Mouse (Mus musculus): ENCODE measurements around the gene Rarres2. TPM values are rescaled to one million over a fixed set of nuclear protein-coding genes. Genes with fewer than 3 reads are reported as not detected.

Gene Rarres2
- polyA plus RNA-seq, 1 experiment from 2014 or later = 154 TPM

GRCm38 (mm10) chr6:48536091-48536490 lies 36.5 kb downstream of the Rarres2 start:
- Histone ChIP-seq H3K9me3 (ENCODE audit: control insufficient read depth) (no peaks in the 10 kb centered on the region), H3K4me2 (replicated peaks; ENCODE audit: low read depth) (no peak overlapping the region), H3K27ac (ENCODE audit: low read depth, low read length) (no peak overlapping the region), H3K36me3 (ENCODE audit: control insufficient read depth, insufficient read depth) (peaks cover 7% of the 10 kb centered on the region; the same call in 1 of the 2 replicates), H3K9ac (ENCODE audit: low read depth, low read length) (no peak overlapping the region), H3K4me3 (ENCODE audit: low read depth, low read length) (no peak overlapping the region), H3K27me3 (replicated peaks; ENCODE audit: control insufficient read depth, insufficient read depth, low read length) (no peaks in the 10 kb centered on the region), H3K4me1 (replicated peaks; ENCODE audit: control insufficient read depth, insufficient read depth, low read length) (0 out of 2 replicates have a peak, but pooled peaks cover 2% of the 10 kb centered on the region)
- WGBS = 67% methylated on average over 4 of the region's 4 CpGs
- TF ChIP-seq CTCF (IDR thresholded peaks at IDR 0.05; ENCODE audit: low read depth) = no peak
- no peak for ATAC-seq

GRCm38 (mm10) chr6:48534913-48535312 lies 37.7 kb downstream of the Rarres2 start:
- no peak overlapping the region for H3K9ac ChIP-seq (ENCODE audit: low read depth, low read length)
- no peak for ATAC-seq
- H3K9me3 ChIP-seq (ENCODE audit: control insufficient read depth) = no peaks in the 10 kb centered on the region
- H3K4me1 ChIP-seq (replicated peaks; ENCODE audit: control insufficient read depth, insufficient read depth, low read length) = 0 out of 2 replicates have a peak, but pooled peaks cover 2% of the 10 kb centered on the region
- peaks cover 7% of the 10 kb centered on the region; the same call in 1 of the 2 replicates for H3K36me3 ChIP-seq (ENCODE audit: control insufficient read depth, insufficient read depth)
- H3K4me3 ChIP-seq (ENCODE audit: low read depth, low read length) = no peak overlapping the region
- 81% methylated on average over 8 of the region's 8 CpGs for WGBS
- no peak overlapping the region for H3K4me2 ChIP-seq (replicated peaks; ENCODE audit: low read depth)
- H3K27ac ChIP-seq (ENCODE audit: low read depth, low read length) = no peak overlapping the region
- H3K27me3 ChIP-seq (replicated peaks; ENCODE audit: control insufficient read depth, insufficient read depth, low read length) = no peaks in the 10 kb centered on the region
- no peak for TF ChIP-seq CTCF (IDR thresholded peaks at IDR 0.05; ENCODE audit: low read depth)

GRCm38 (mm10) chr6:48533475-48533874 lies 39.1 kb downstream of the Rarres2 start:
- no peak overlapping the region for H3K4me3 ChIP-seq (ENCODE audit: low read depth, low read length)
- H3K27me3 ChIP-seq (replicated peaks; ENCODE audit: control insufficient read depth, insufficient read depth, low read length) = no peaks in the 10 kb centered on the region
- ATAC-seq = no peak
- WGBS = 76% methylated on average over 2 of the region's 2 CpGs
- no peak for TF ChIP-seq CTCF (IDR thresholded peaks at IDR 0.05; ENCODE audit: low read depth)
- 0 out of 2 replicates have a peak, but pooled peaks cover 2% of the 10 kb centered on the region for H3K4me1 ChIP-seq (replicated peaks; ENCODE audit: control insufficient read depth, insufficient read depth, low read length)
- H3K9me3 ChIP-seq (ENCODE audit: control insufficient read depth) = no peaks in the 10 kb centered on the region
- H3K27ac ChIP-seq (ENCODE audit: low read depth, low read length) = no peak overlapping the region
- no peak overlapping the region for H3K9ac ChIP-seq (ENCODE audit: low read depth, low read length)
- H3K36me3 ChIP-seq (ENCODE audit: control insufficient read depth, insufficient read depth) = peaks cover 13% of the 10 kb centered on the region
- no peak overlapping the region for H3K4me2 ChIP-seq (replicated peaks; ENCODE audit: low read depth)

DNA sequence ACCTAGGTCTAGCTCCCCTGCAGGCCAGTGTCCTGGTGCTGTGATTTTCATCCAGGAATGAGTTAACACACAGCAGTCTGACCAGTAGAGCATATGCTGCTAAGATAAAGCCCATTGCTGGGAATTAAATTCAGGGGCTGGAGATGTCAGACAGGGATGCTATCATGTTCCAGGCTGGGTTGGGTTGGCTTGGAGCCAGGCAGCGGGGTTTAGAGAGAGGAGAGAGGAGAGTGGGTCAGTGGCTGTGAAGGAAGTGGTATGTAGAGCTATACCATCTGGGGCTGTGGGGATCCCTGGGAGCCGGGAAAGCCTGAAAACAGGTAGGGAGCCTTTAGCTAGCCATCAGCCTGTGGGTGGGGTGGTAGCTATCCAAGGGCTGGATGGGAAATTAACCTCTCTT lies 41.7 kb downstream of the Rarres2 start:
- Histone ChIP-seq H3K4me2 (replicated peaks; ENCODE audit: low read depth) (no peak overlapping the region), H3K27ac (ENCODE audit: low read depth, low read length) (no peak overlapping the region), H3K4me1 (replicated peaks; ENCODE audit: control insufficient read depth, insufficient read depth, low read length) (no peaks in the 10 kb centered on the region), H3K4me3 (ENCODE audit: low read depth, low read length) (no peak overlapping the region), H3K36me3 (ENCODE audit: control insufficient read depth, insufficient read depth) (peaks cover 20% of the 10 kb centered on the region), H3K27me3 (replicated peaks; ENCODE audit: control insufficient read depth, insufficient read depth, low read length) (no peaks in the 10 kb centered on the region), H3K9me3 (ENCODE audit: control insufficient read depth) (no peaks in the 10 kb centered on the region), H3K9ac (ENCODE audit: low read depth, low read length) (no peak overlapping the region)
- no peak for TF ChIP-seq CTCF (IDR thresholded peaks at IDR 0.05; ENCODE audit: low read depth)
- ATAC-seq = no peak
- 68% methylated on average over 2 of the region's 2 CpGs for WGBS

DNA sequence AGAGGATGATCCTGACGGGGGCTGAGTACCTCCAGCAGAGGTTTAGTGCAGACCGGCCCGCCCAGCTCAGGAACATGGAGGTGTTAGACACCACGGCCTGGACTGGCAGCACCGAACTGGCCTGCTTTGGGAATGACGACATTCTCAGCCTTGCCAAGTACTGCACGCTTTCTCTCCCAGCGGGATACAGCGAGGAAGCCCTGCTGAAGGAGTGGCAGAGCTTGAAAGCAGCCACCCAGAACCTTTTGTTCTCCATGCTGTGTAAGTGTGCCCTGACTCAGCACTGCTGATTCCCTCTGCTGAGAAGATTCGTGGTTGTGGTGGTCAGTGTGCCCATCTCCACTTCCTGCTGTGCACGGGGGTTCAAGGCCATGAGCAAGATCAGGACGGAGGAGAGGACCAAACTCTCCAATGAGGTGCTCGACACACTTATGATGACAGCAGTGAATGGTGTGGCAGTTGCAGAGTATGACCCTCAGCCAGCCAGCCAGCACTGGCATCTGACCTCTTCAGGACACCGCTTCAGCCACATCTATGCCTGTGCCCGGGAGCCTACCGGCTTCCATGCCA lies 42.6 kb downstream of the Rarres2 start:
- 90% methylated on average over 16 of the region's 16 CpGs for WGBS
- H3K4me1 ChIP-seq (replicated peaks; ENCODE audit: control insufficient read depth, insufficient read depth, low read length) = no peaks in the 10 kb centered on the region
- no peaks in the 10 kb centered on the region for H3K27me3 ChIP-seq (replicated peaks; ENCODE audit: control insufficient read depth, insufficient read depth, low read length)
- no peaks in the 10 kb centered on the region for H3K9me3 ChIP-seq (ENCODE audit: control insufficient read depth)
- no peak for TF ChIP-seq CTCF (IDR thresholded peaks at IDR 0.05; ENCODE audit: low read depth)
- H3K27ac ChIP-seq (ENCODE audit: low read depth, low read length) = no peak overlapping the region
- ATAC-seq = no peak
- no peak overlapping the region for H3K4me3 ChIP-seq (ENCODE audit: low read depth, low read length)
- H3K9ac ChIP-seq (ENCODE audit: low read depth, low read length) = no peak overlapping the region
- H3K4me2 ChIP-seq (replicated peaks; ENCODE audit: low read depth) = no peak overlapping the region
- peaks cover 20% of the 10 kb centered on the region for H3K36me3 ChIP-seq (ENCODE audit: control insufficient read depth, insufficient read depth)

GRCm38 (mm10) chr6:48529261-48529660 lies 43.3 kb downstream of the Rarres2 start:
- Histone ChIP-seq H3K9ac (ENCODE audit: low read depth, low read length) (no peak overlapping the region), H3K36me3 (ENCODE audit: control insufficient read depth, insufficient read depth) (peaks cover 20% of the 10 kb centered on the region), H3K27ac (ENCODE audit: low read depth, low read length) (no peak overlapping the region), H3K9me3 (ENCODE audit: control insufficient read depth) (no peaks in the 10 kb centered on the region), H3K4me3 (ENCODE audit: low read depth, low read length) (no peak overlapping the region), H3K4me2 (replicated peaks; ENCODE audit: low read depth) (no peak overlapping the region), H3K27me3 (replicated peaks; ENCODE audit: control insufficient read depth, insufficient read depth, low read length) (no peaks in the 10 kb centered on the region), H3K4me1 (replicated peaks; ENCODE audit: control insufficient read depth, insufficient read depth, low read length) (no peaks in the 10 kb centered on the region)
- ATAC-seq = no peak
- TF ChIP-seq CTCF (IDR thresholded peaks at IDR 0.05; ENCODE audit: low read depth) = peak; percentile 54
- WGBS = 76% methylated on average over 14 of the region's 14 CpGs

Data from intestine, postnatal 0 days (tissue).